Mouse (Mus musculus): Measurements from ENCODE around the gene Abca9.

DNA sequence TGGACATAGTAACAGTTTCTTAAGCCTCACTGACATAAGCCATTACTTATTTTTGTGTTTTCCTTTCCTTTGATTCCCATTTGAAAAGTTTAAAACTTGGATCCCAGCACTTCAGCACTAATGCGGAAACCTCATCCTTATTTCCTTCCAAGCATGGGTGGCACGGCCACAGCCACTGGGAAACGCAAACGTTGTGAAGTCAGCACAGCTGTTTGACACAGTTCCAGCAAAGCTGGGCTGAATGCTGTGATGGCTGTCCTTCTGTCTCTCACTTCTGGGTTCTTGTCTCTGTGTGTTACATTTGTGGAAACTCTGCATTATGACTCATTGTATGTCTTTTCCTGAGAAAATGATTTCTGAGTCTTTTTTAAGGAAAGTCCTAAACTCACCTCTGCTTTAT, 107.0 kb downstream of the Abca9 start:
- TF ChIP-seq EP300 (IDR thresholded peaks at IDR 0.05; ENCODE audit: low read depth) (no peak), CTCF (IDR thresholded peaks at IDR 0.05; ENCODE audit: low read depth) (no peak)
